Mouse (Mus musculus) large intestine, adult 2 months (tissue): ENCODE measurements around the gene Bnc2. TPM values are rescaled to one million over a fixed set of nuclear protein-coding genes. Genes with fewer than 3 reads are reported as not detected.

ENCODE experiments used
- DNase-seq: peaks from one replicate; pipeline ENCODE4 v3.0.0-alpha.2; 2012; ENCODE audit warnings: low read depth, low spot score
- WGBS: fragments of 180-500 bp; shearing (Covaris S2); methylation state at CpG from one replicate; pipeline ENCODE4 v1.1.7; 2018; 5-methylcytosine and 5-hydroxymethylcytosine counted together
- polyA plus RNA-seq: library from polyadenylated mRNA; depleted of rRNA; stranded (reverse); fragments of >200 nt; gene quantifications from 2 replicates; pipeline ENCODE4 v1.2.3, GENCODE M21; 2012; rRNA removed

Bnc2 gene
- polyA plus RNA-seq, 1 experiment, result 1.3 TPM

DNA sequence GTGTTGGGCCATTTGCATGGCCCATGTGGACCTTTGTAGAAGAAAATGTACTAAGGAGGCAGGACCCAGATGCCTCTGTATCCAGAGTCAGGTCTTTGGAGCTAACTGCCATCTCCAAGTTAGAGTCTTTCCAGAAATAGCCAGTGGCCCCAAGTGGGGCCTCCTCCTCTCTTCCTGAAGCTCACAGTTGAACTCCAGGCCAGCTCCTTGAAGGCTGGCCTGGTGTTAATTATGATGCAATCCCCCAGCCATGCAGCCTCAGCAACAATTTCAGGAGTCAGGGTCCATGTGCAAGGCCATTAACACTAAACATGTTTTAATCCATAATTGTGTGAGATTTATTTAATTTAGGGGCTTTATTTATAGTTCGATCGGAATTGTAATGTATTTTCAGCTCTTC lies 427.7 kb downstream of the Bnc2 start:
- 96% methylated on average over 2 of the region's 2 CpGs for WGBS
- no peak for DNase-seq

DNA sequence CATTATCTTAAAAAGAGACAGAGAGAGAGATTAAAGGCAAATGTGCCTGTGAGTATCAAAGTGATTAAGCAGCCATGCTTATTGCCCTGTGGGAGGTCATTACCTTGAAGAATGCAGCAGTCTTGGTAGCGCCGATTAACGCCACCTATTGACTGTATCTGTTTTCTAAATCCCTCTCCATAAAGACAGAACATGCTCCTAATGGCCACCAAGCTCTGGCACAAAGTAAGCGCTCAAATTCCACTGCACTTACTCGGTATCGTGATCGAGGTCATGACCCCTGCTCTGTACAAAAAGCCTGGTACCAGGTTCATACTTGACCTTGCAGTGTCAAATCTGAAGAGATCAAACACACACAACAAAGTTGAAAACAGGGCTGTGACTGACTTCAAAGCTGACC lies 442.7 kb downstream of the Bnc2 start:
- WGBS, result 87% methylated on average over 7 of the region's 7 CpGs
- DNase-seq, result no peak

DNA sequence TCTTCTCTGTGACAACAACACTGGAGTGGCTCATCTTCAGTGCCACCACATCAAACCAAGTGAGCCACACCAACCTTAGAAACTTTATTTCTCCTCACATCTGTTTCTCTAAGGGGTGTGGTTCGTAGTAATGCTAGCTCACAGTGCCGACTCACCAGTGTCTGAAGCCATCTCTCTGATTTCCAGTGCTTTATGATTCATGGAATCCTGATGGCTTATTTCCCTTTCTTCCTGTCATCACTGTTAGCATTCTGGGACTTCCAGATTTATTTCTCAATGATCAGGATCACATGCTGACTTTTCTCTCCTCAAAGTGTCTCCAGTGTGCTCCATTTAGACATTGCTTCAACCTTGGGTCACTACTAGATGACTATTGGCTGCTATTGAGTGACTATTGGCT lies 443.8 kb downstream of the Bnc2 start:
- WGBS, result 75% methylated on average over 2 of the region's 2 CpGs
- DNase-seq, result no peak

DNA sequence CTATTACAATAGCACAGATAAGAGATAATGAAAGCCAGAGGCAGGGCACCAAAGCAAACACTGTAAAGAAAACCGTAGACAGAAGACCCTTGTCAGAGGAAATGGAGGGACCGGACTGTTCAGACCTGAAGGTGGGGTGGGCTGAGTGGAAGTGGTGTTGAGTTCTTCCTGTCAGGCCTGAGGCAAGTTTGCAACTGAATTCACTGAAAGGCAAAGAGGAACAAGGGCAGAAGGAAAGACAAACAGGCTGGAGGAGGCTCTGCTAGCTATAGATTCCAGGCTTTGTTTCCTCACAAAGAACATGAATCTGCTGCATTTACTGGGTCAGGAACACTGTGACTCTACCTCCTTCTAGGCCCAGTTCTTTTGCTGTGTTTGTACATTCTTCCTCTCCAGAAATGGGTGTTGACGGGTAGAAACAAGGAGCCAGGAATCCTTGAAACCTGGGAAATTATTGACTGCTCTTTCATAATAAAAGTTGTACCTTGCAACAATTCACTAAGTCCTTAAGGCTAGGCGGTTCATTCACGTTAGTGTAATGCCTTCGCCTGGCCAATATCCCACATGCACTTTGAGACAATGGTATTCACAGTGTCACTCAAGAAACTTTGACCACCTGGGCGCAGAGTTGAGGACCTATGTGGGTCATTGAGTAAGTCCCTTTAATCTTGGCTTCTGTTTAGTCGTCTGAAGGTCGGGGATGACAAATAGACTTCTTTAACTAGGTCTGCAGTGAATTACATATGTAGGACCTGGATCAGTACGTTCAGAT lies 445.7 kb downstream of the Bnc2 start:
- DNase-seq, result no peak
- WGBS, result 58% methylated on average over 10 of the region's 10 CpGs

DNA sequence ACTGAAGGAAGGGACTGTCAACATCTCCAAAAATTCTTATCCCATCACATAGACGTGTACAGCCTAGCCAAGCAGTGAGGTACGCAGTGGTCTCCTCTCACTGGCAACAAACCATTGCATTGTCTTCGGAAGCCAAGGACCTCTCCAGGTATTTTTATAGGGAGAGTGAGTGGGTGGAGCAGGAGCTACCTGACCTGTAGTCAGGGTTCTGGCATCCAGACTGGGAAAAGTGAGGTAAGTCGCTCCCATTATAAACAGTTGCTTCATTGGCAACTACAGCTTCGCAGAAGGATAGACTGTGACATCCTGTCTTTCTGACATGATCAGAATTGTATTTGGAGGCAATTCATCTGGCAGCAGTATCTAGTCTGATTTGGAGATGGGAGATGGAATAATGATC lies 446.5 kb downstream of the Bnc2 start:
- WGBS, result 80% methylated on average over 5 of the region's 5 CpGs
- no peak for DNase-seq

Other genes with a start within 250 kb of the Bnc2 start
- gene Cntln, start 209.0 kb upstream of the Bnc2 start, polyA plus RNA-seq, result 0.40 and 0.45 TPM in 2 replicates